Mouse (Mus musculus) liver, embryonic 15.5 days (tissue): ENCODE data around the gene Mttp. TPM values are rescaled to one million over a fixed set of nuclear protein-coding genes. Genes with fewer than 3 reads are reported as not detected.

ENCODE experiments used
- ATAC-seq: fragments of 200-750 bp; cut with Nextera tagmentation; 2 replicates; pipeline ENCODE4 v1.8.0; 2017; ENCODE audit warnings: moderate number of reproducible peaks, mild to moderate bottlenecking, moderate library complexity; ENCODE audit not compliant: insufficient read depth
- H3K27ac ChIP-seq: fragments of 300-500 bp; sonication (generic); replicated peaks from 2 replicates; pipeline ENCODE4 v1.5.1; 2015; ENCODE audit warnings: mild to moderate bottlenecking, inconsistent platforms
- H3K27me3 ChIP-seq: fragments of 300-500 bp; sonication (generic); 2 replicates; pipeline ENCODE4 v1.6.1; 2015; ENCODE audit warnings: mild to moderate bottlenecking, inconsistent platforms
- H3K36me3 ChIP-seq: fragments of 300-500 bp; sonication (generic); replicated peaks from 2 replicates; pipeline ENCODE4 v1.6.1; 2015; ENCODE audit warnings: moderate library complexity, mild to moderate bottlenecking, inconsistent platforms
- H3K4me1 ChIP-seq: fragments of 300-500 bp; sonication (generic); replicated peaks from 2 replicates; pipeline ENCODE4 v1.6.1; 2015; ENCODE audit warnings: inconsistent platforms
- H3K4me2 ChIP-seq: fragments of 300-500 bp; sonication (generic); 2 replicates; pipeline ENCODE4 v1.6.1; 2015; ENCODE audit warnings: moderate library complexity, mild to moderate bottlenecking, inconsistent platforms
- H3K4me3 ChIP-seq: fragments of 300-500 bp; sonication (generic); replicated peaks from 2 replicates; pipeline ENCODE4 v1.5.1; 2015; ENCODE audit warnings: mild to moderate bottlenecking, inconsistent platforms
- H3K9ac ChIP-seq: fragments of 300-500 bp; sonication (generic); 2 replicates; pipeline ENCODE4 v1.6.1; 2015; ENCODE audit warnings: moderate library complexity, mild to moderate bottlenecking, inconsistent platforms
- H3K9me3 ChIP-seq: fragments of 300-500 bp; sonication (generic); replicated peaks from 2 replicates; pipeline ENCODE4 v1.6.1; 2016; ENCODE audit warnings: inconsistent platforms
- WGBS: fragments of 180-500 bp; shearing (Covaris S2); methylation state at CpG from one replicate; pipeline ENCODE4 v1.1.7; 2015; ENCODE audit warnings: mixed read lengths; ENCODE audit not compliant: insufficient replicate concordance; 5-methylcytosine and 5-hydroxymethylcytosine counted together
- polyA plus RNA-seq: library from polyadenylated mRNA; unstranded; fragments of >200 nt; fragmentation: Nextera tagmentation; extraction: Ambion mirVana; gene quantifications from 2 replicates; pipeline ENCODE4 v1.2.1, GENCODE M21; 2015

The Mttp gene
- polyA plus RNA-seq, 1 experiment from 2014 or later = 35.6 TPM

- Histone ChIP-seq H3K9me3 (no peaks in the 10 kb centered on the region), H3K4me1 (no peaks in the 10 kb centered on the region), H3K27ac (no peak overlapping the region), H3K4me3 (no peak overlapping the region), H3K27me3 (no peaks in the 10 kb centered on the region), H3K4me2 (no peak overlapping the region), H3K36me3 (no peaks in the 10 kb centered on the region), H3K9ac (no peak overlapping the region)
- no peak for ATAC-seq
- 57% methylated on average over 1 of the region's 1 CpGs for WGBS
Observed at GRCm38 (mm10) chr3:138078701-138079100, 66.1 kb downstream of the Mttp start.

DNA sequence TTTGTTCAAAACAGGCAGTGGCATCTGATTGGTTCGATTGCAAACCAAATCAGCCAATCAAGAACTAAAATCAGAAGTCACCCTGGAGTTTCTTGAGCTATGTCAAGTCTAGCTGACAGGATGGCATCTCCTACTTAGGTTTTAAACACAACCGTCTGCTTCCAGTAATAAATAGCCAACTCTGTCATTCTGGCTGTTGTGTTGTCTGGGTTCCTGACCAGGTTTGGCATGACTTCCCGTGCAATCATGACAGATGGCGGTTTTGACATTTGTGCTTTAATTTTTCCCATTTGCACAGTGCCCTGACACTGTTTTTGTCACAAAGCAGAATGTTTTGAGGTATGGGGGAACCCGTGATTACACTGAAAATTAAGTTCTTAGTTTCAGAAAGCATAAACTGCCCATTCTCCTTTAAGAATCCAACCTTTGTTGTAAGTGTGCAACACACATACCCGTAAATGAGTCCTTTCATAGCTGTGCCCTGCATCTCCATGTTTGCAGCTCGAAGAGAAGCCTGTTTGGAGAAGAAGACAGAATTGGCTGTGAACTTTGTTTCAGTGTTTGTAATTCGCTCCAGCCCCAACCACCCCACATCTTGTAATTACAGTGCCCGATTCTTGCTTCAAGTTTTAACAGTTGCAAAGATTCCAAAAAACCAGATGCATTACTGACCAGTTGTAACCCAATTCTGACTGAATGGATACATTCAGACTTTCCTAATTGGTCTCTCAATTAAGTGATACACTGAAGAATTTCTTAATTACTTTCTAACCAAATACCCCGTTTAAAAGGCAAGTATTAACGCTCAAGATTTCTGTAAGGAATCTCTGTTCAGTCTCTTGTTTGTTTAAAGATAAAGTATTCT is 67.1 kb downstream of the Mttp start:
- Histone ChIP-seq H3K4me1 (no peaks in the 10 kb centered on the region), H3K4me3 (no peak overlapping the region), H3K9ac (no peak overlapping the region), H3K27ac (no peak overlapping the region), H3K9me3 (no peaks in the 10 kb centered on the region), H3K4me2 (no peak overlapping the region), H3K27me3 (no peaks in the 10 kb centered on the region), H3K36me3 (no peaks in the 10 kb centered on the region)
- no peak for ATAC-seq
- WGBS = 59% methylated on average over 11 of the region's 11 CpGs

DNA sequence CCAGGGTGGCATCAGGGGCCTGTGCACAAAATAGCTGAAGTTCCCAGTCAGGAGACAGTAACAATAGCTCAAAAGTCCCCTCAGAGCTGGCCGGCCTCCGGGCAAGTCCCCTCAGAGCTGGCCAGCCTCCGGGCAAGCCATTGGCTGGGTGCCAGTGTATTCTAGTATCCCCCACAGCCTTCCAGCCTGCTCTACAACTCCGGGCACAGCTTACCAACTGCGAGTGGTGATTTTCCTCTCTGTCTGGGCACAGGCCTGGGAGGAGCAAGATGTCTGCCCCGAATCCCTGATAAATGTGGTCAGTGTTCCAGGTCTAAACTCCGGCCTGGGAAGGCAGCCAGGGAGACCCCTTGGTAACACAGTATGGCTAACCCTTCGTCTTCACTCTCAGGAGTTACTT is 69.6 kb downstream of the Mttp start:
- H3K4me2 ChIP-seq = no peak overlapping the region
- H3K36me3 ChIP-seq = no peaks in the 10 kb centered on the region
- no peaks in the 10 kb centered on the region for H3K4me1 ChIP-seq
- no peaks in the 10 kb centered on the region for H3K27me3 ChIP-seq
- ATAC-seq = no peak
- H3K9ac ChIP-seq = no peak overlapping the region
- 70% methylated on average over 8 of the region's 8 CpGs for WGBS
- no peak overlapping the region for H3K27ac ChIP-seq
- no peak overlapping the region for H3K4me3 ChIP-seq
- no peaks in the 10 kb centered on the region for H3K9me3 ChIP-seq

DNA sequence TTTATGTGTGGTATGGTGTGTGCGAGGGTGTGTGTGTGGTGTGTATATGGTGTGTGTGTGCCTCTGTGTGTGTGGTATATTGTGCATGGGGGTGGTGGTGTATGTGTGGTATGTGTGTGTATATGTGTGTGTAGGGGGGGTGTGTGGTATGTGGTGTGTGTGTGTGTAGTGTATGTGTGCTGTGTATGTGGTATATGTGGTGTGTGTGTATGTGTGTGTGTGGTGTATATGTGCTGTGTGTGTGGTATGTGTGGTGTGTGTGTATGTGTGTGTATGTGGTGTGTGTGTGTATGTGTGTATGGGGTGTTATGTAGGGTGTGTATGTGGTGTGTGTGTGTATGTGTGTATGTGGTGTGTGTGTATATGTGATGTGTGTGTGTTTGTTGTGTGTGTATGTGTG is 70.6 kb downstream of the Mttp start:
- H3K4me3 ChIP-seq = no peak overlapping the region
- no peaks in the 10 kb centered on the region for H3K36me3 ChIP-seq
- 78% methylated on average over 1 of the region's 1 CpGs for WGBS
- no peaks in the 10 kb centered on the region for H3K27me3 ChIP-seq
- H3K4me1 ChIP-seq = no peaks in the 10 kb centered on the region
- no peak overlapping the region for H3K4me2 ChIP-seq
- no peaks in the 10 kb centered on the region for H3K9me3 ChIP-seq
- no peak for ATAC-seq
- H3K9ac ChIP-seq = no peak overlapping the region
- no peak overlapping the region for H3K27ac ChIP-seq

DNA sequence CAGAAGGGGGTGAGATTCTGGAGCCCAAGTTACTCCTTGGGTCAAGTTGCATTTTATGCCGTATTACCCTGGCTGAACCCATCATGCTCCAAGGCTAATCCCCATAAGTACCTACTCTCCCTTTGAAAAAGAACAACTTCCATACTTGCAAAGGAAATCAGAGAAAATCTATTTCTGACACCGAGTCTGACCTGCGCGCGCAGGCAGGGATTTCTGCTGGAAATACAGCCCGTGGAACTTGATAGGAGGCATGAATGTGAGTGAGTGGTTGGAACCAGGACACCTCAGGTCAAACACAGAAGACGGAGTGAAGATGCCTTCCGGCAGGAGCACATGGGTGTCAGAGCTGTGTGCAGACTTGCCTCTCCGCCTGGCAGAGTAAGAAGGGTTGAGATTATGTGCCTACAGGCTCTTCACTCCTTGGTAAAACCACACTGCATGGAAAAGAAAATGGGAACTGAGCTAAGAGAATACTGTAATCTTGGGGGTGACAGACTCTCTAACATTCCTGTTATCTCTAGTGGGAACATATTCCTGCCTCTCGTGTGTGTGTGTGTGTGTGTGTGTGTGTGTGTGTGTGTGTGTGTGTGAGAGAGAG is 73.2 kb downstream of the Mttp start:
- H3K27me3 ChIP-seq = no peaks in the 10 kb centered on the region
- H3K4me1 ChIP-seq = no peaks in the 10 kb centered on the region
- no peaks in the 10 kb centered on the region for H3K36me3 ChIP-seq
- ATAC-seq = no peak
- H3K4me2 ChIP-seq = no peak overlapping the region
- 69% methylated on average over 10 of the region's 10 CpGs for WGBS
- H3K9ac ChIP-seq = no peak overlapping the region
- H3K27ac ChIP-seq = no peak overlapping the region
- no peak overlapping the region for H3K4me3 ChIP-seq
- H3K9me3 ChIP-seq = no peaks in the 10 kb centered on the region

GRCm38 (mm10) chr3:138071004-138071403 is 73.8 kb downstream of the Mttp start:
- no peak for ATAC-seq
- no peaks in the 10 kb centered on the region for H3K36me3 ChIP-seq
- no peak overlapping the region for H3K4me2 ChIP-seq
- no peaks in the 10 kb centered on the region for H3K4me1 ChIP-seq
- no peak overlapping the region for H3K9ac ChIP-seq
- H3K9me3 ChIP-seq = no peaks in the 10 kb centered on the region
- H3K4me3 ChIP-seq = no peak overlapping the region
- H3K27ac ChIP-seq = no peak overlapping the region
- H3K27me3 ChIP-seq = no peaks in the 10 kb centered on the region
- WGBS = 7% methylated on average over 1 of the region's 1 CpGs

- WGBS = 67% methylated on average over 18 of the region's 18 CpGs
- no peak overlapping the region for H3K4me3 ChIP-seq
Observed at GRCm38 (mm10) chr3:138069756-138070511, 74.8 kb downstream of the Mttp start.

DNA sequence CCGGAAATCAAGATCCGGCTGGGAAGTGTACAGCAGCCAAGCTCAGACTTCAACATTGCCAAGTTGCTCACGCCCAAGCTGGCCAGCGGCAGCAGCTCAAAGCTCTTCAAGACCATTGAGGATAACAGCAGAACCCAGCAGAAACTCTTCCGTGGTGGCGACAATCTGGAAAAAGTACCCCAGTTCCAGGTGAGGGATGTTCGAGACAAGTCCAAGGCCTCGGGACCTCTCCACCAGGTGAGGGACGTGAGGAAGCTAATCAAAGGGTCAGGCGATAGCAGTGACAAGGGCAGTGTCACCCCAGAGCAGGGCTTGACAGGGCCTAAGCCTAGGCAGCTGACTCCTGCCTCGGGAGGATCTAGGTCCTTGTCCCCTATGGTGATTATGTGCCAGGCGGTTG is 76.7 kb downstream of the Mttp start:
- 78% methylated on average over 12 of the region's 12 CpGs for WGBS
- ATAC-seq = no peak

More at GRCm38 (mm10) chr3:138069756-138070511, 74.8 kb downstream of the Mttp start:
- no peaks in the 10 kb centered on the region for H3K36me3 ChIP-seq
- H3K27me3 ChIP-seq = no peaks in the 10 kb centered on the region
- no peak for ATAC-seq
- no peaks in the 10 kb centered on the region for H3K4me1 ChIP-seq
- no peak overlapping the region for H3K27ac ChIP-seq
- H3K9ac ChIP-seq = no peak overlapping the region
- no peaks in the 10 kb centered on the region for H3K9me3 ChIP-seq
- no peak overlapping the region for H3K4me2 ChIP-seq

DNA sequence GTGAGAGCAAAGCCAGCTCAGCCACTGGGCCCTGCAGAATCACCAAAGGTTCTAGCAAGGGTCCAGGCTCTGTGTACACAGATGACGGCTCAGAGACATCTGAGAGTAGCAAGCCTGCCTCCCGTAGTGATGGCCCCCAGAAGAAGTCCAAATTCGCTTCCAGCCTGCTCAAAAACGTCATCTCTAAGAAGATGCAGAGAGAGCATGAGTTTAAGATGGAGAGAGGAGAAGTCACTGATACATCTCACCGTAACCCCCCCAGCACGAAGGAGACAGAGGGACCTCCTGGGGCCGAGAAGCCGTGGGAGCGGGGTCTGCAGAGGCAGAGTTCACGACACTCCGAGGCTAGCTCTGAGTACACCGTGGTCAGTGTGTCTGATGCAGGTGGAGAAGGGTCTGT is 77.5 kb downstream of the Mttp start, which contains the start of gene Gm5105:
Gene Gm5105 (minus strand): TSS at position 101 of the 400 bp plus-strand sequence.
- ATAC-seq = no peak
- Histone ChIP-seq H3K4me1 (no peaks in the 10 kb centered on the region), H3K27me3 (no peaks in the 10 kb centered on the region), H3K4me2 (no peak within 1 kb of the TSS), H3K27ac (no peak within 1 kb of the TSS), H3K9ac (no peak within 1 kb of the TSS), H3K4me3 (no peak within 1 kb of the TSS), H3K9me3 (no peaks in the 10 kb centered on the region), H3K36me3 (no peaks in the 10 kb centered on the region)
- WGBS = 79% methylated on average over 12 of the region's 12 CpGs

More for the DNA sequence above, 76.7 kb downstream of the Mttp start:
- Histone ChIP-seq H3K36me3 (no peaks in the 10 kb centered on the region), H3K9me3 (no peaks in the 10 kb centered on the region), H3K4me2 (no peak overlapping the region), H3K4me1 (no peaks in the 10 kb centered on the region), H3K27me3 (no peaks in the 10 kb centered on the region), H3K4me3 (no peak overlapping the region), H3K9ac (no peak overlapping the region), H3K27ac (no peak overlapping the region)

GRCm38 (mm10) chr3:138066348-138066856 is 78.4 kb downstream of the Mttp start:
- H3K4me3 ChIP-seq = no peak overlapping the region
- H3K36me3 ChIP-seq = no peaks in the 10 kb centered on the region
- H3K27me3 ChIP-seq = no peaks in the 10 kb centered on the region
- no peak overlapping the region for H3K9ac ChIP-seq
- H3K9me3 ChIP-seq = no peaks in the 10 kb centered on the region
- no peak overlapping the region for H3K27ac ChIP-seq
- no peak overlapping the region for H3K4me2 ChIP-seq
- no peak for ATAC-seq
- no peaks in the 10 kb centered on the region for H3K4me1 ChIP-seq
- 74% methylated on average over 20 of the region's 20 CpGs for WGBS

DNA sequence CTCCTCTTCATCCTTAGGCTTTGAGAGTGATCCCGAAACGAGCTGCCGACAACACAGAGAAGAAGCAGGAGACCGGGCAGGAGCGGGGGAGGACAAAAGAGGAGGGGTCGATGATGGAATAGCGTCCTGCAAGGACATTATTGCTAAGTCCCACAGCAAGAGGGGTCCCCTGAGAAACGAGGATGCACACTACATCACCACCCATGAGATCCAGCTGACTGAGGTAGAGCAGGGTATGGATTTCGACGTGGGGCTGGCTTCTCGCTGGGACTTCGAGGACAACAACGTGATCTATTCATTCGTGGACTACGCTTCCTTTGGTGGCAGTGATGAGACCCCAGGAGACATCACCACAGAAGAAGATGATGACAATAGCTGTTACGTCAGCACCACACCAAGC is 78.8 kb downstream of the Mttp start:
- H3K4me1 ChIP-seq = no peaks in the 10 kb centered on the region
- 76% methylated on average over 16 of the region's 16 CpGs for WGBS
- ATAC-seq = no peak
- no peak overlapping the region for H3K4me2 ChIP-seq
- H3K9ac ChIP-seq = no peak overlapping the region
- H3K9me3 ChIP-seq = no peaks in the 10 kb centered on the region
- H3K27me3 ChIP-seq = no peaks in the 10 kb centered on the region
- H3K4me3 ChIP-seq = no peak overlapping the region
- H3K36me3 ChIP-seq = no peaks in the 10 kb centered on the region
- no peak overlapping the region for H3K27ac ChIP-seq
